Mouse (Mus musculus) effector memory CD4-positive, alpha-beta T cell, adult 5 months (primary cell): ENCODE data around the gene Sgcg. TPM values are rescaled to one million over a fixed set of nuclear protein-coding genes. Genes with fewer than 3 reads are reported as not detected.

Experiments
- polyA plus RNA-seq: library from polyadenylated mRNA; unstranded; fragments of 100-300 nt; shearing (Covaris generic); gene quantifications from one replicate; pipeline ENCODE4 v1.2.1, GENCODE M21; 2017

The Sgcg gene
- polyA plus RNA-seq: not detected

DNA sequence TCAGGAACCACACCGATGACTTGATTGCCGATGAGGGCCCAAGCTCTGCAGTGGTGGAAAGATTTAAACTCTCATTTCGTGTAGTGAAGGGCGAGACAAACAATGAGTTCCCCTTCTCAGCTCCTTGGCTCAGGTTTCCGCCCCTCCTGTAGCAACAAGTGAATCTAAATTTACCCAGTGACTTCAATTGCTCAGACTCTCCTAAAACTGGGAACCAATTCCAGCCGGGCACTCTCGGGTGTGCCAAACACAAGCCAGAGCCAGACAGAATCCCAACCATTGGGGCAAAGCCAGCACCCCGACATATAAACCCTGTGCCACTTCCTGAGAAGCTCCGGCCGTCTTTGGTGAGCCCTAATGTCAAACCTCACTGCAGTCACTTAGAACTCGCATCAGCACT lies at the start of gene Sgcg:
Gene Sgcg (minus strand): TSS at position 139 of the 400 bp plus-strand sequence.

Other genes with a start within 250 kb of the Sgcg start
- 0.15 TPM for gene Tnfrsf19, start 212.0 kb downstream of the Sgcg start, polyA plus RNA-seq
- gene Sacs, start 120.0 kb downstream of the Sgcg start, polyA plus RNA-seq: 10.9 TPM
- gene Arl11, start 51.3 kb upstream of the Sgcg start, polyA plus RNA-seq: not detected
- gene Ebpl, start 101.9 kb upstream of the Sgcg start, polyA plus RNA-seq: 9.3 TPM
- 35.9 TPM for gene Kpna3, start 181.4 kb upstream of the Sgcg start, polyA plus RNA-seq